Mouse (Mus musculus) ovary, postnatal 14 days (tissue): ENCODE data around the gene Atg4d.
A peak's percentile ranks its signal among the peaks of the same experiment; 100 is the strongest.
"Not testable (repeated sequence)": the region's sequence is repeated elsewhere in the genome, so short reads cannot be mapped to it uniquely, and the experiment has no call there.

Source experiments
- DNase-seq: peaks from one replicate; pipeline ENCODE4 v3.0.0; 2022; ENCODE audit warnings: low spot score

The Atg4d gene

DNA sequence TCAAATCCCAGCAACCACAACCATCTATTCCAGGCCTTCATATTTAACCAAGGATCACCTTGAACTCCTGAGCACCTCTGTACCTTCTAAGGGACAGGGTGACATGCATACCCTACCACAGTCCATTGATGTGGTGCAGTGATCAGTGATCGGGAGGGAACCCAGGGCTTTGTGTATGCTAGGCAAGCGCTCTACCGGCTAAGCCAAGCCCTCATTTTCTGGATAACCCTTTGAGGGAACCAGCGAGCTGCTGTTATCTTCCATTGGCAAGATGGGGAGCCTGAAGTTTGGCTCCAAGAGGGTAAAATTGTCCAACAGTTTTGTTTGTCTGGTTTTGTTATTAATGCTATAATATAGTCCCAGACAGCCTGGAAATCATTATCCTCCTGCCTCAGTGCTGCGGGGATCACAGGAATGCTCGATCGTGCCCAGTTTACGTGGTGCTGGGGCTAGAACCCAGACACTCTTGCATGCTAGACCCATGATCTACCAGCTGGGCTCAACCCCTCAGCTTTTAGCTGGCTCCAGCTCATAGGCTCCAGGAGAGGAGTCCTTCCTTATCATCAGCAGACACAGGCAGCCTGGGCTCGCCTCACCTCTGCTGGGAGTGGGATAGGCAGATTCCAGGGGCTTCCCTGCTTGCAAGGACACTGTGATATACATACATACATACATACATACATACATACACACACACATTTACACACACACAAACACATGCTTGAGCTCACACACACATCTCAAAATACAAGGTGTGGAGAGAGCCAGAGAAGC lies 49.5 kb downstream of the Atg4d start:
- DNase-seq: no peak

DNA sequence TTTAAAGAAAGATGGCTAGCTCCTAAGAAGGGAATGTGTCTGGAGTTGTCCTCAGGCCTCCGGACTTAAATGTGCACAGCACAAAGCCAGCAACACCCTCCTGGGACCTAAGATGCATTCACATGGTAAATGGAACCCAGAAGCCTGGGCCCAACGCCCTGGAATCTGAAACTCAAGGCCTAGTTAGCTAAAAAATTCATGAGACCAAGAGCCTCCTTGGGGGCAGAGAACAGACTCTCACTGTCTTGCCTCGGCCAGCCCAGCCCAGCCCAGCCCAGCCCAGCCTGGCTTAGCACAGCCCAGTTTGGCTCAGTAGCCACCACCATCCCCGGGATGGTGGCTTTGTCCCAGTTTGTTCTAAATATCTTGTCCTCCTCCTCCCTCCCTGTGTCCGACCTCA lies 50.3 kb downstream of the Atg4d start:
- DNase-seq: no peak

DNA sequence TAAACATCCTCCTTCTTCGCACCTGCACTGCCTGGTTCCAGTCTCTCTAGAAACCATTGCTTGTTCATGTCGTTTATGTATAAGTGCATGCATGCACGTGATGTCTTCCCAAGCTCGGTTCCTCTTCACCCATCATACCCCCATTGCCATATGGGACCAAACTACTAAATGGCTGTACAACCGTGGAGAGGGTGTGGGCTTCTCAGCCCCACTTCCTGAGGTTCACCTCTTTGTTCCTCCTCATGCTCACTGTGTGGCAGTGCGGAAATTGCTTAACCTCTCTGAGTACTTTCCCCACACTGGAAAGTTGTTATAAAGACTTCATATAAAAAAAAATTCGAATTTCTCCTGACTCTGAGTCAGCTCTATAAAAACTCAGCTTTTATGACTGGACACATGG lies 51.6 kb downstream of the Atg4d start:
- no peak for DNase-seq

DNA sequence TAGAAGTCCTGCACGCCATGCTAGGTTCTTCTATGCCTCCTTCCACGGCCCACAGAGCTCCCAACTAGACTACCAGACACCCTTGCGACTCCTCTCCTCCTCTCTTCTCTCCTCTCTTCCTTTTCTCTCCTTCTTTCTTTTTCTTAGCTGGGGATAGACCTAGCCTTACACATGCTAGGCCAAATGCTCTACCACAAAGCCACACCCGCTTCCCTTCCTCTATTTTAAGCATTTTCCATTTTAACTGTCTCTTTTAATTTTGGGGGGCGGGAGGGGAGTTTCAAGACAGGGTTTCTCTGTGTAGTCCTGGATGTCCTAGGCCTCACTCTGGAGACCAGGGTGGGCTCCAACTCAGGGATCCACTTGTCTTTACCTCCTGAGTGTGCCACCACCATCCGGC lies 53.7 kb downstream of the Atg4d start:
- DNase-seq: no peak

DNA sequence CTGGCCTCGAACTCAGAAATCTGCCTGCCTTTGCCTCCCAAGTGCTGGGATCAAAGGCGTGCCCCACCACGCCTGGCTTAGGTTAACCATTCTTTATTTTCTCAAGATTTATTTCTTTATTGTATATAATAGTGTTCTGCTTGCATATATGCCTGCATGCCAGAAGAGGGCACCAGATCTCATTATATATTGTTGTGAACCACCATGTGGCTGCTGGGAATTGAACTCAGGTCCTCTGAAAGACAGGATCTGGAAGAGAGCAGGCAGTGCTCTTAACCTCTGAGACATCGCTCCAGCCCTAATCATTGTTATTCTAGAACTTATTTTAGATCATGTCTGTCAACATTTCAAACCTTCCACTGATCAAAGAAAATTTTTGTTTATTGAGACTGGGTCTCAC lies 54.4 kb downstream of the Atg4d start:
- DNase-seq: no peak

DNA sequence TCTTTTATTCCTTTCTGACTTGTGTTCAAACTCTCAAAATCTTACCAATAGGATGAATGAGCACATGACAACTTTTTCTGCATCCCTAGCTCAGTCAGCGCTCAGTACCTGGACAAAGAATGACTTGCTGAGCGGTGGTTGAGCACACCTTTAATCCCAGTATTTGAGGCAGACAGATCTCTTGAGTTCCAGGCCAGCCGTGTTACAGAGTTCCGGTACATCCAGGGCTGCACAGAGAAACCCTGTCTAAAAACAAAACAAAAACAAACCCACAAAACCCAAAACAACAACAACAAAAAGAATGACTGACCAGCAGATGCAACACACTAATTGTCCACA lies 55.2 kb downstream of the Atg4d start:
- DNase-seq: no peak

DNA sequence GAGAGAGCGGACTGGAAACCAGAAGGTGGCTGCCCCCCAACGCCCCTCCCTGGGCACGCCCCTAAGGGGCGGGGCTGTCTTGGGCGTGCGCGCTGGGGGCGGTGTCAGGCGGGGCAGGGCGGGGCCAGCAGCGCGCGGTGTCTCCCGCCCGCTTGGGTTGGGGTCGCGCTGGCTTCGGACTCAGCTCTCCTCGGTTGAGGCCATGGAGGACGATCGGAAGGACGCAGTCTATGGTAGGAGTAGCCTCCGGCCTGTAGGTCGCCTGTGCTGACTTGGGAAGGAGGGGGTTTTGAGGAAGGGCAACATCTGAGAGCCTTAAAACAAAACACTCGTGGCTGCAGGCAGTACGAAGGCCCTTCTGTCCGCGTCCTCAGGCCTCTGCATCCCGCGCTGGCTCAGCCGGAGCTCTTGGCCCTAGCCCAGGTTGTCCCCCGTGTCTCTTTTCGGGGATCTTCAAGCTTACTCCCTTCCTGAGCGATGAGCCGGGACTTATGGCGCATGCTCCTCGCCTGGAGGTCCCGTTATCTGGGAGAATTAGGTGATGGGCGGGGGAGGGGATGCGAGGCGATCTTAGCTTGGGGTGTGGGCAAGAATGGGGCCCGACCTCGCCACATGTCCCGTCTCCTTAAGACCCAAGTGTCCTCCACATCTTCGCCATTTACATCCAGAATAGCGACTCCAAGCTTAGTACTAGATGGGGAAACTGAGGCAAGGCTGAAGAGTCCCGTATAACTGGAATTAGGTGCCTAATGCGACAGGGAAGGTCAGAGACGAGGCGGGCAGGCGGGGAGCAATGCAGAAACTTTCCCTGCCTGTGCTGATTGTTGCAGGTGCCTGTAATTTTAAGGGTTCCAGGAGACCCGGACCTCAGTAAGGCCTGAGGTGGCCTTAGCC lies 55.8 kb downstream of the Atg4d start, which contains the start of gene Slc44a2:
Gene Slc44a2 (plus strand): TSS at position 80 of the 894 bp plus-strand sequence.
- peak; percentile 87 for DNase-seq

DNA sequence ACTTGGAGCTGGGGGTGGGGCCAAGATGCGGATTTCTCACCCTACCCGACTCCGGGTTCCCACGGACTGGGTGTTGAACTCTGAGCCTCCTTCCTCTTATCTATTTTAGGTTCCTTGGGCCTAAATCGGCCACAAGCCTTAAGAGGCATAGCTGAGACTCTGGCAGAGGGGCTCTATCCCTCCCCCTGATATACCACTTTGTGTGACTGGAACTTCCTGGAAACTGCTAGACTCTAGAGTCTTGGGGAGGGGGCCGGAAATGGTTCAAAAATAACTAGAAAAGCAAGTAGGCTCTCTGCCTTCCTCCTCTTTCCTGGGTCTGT lies 56.4 kb downstream of the Atg4d start:
- no peak for DNase-seq

DNA sequence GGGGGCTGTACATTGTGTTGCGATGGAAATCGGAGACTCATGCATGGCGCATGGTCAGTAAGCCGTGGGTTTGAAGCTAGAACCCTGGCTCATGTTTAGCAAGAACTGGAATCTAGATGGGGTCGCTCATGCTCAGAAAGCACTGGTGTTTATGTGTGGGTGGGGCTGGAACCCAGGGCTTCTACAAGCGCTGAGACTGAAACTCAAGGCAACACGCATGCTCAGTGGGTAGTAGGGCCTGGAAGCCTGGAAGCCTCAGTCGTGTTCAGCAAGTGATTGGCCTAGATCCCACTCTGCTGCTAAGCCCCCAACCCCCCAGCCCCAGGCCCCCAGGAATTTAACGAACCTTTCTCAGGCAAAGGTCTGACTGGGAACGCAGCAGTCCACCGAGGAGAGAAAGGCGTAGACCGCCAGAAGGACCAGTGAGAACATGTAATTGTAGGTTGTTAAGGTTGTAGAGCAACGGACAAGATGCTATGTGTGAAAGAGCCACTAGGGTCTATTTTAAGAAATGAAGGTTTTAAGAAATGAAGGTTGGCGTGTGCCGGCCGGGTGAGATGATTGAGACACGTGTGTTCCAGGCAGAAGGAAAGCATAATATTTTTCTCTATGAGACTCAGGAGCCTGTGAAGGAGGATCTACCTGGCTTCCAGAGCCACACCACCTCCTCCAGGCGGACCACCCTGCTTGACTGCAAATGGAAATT lies 57.3 kb downstream of the Atg4d start:
- DNase-seq: no peak

DNA sequence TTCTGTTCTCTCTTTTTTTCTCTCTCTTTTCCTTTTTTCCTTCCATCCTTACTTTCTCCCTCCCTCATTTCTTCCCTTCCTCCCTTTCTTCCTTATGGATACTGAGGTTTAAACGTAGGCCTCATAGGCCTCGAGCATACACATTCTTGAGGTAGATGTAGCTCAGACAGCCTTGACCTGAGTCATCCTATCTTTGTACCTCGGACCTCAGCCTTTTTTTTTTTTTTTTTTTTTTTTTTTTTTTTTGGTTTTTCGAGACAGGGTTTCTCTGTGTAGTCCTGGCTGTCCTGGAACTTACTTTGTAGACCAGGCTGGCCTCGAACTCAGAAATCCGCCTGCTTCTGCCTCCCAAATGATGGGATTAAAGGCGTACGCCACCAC lies 57.8 kb downstream of the Atg4d start:
- not testable (repeated sequence) for DNase-seq

DNA sequence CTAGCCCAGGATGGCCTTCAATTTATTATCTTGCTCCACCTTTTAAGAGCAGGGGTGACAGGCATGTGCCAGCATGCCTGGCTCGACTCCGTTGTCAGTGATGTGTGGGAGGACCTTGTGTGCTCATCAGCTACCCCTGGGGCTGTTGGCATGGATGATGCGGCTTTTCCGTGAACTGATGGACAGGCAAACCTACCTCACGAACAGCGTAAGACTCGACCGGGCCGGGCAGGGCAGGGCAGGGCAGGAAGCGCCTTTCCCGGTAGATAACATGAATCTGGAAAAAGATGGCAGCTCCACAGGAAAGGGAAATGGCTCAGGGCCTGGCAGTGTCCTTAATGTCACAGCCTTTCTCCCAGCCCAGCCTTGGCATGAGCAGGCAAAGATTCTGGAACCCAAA lies 59.2 kb downstream of the Atg4d start:
- no peak for DNase-seq
